Mouse (Mus musculus) layer of hippocampus, adult 18-20 months (tissue): ENCODE measurements around the gene Tshz2. TPM values are rescaled to one million over a fixed set of nuclear protein-coding genes. Genes with fewer than 3 reads are reported as not detected.

Experiments used
- DNase-seq, 2 experiments: peaks; one replicate each; pipeline ENCODE4 v3.0.0; 2022; ENCODE audit warnings: low spot score in 2 of 2
- total RNA-seq, 2 experiments: library from RNA; stranded (reverse); gene quantifications; 2 replicates each; pipeline ENCODE4 v1.2.3; 2021

Gene Tshz2
- total RNA-seq, 2 experiments from 2014 or later: 29.3 to 44.3 TPM

DNA sequence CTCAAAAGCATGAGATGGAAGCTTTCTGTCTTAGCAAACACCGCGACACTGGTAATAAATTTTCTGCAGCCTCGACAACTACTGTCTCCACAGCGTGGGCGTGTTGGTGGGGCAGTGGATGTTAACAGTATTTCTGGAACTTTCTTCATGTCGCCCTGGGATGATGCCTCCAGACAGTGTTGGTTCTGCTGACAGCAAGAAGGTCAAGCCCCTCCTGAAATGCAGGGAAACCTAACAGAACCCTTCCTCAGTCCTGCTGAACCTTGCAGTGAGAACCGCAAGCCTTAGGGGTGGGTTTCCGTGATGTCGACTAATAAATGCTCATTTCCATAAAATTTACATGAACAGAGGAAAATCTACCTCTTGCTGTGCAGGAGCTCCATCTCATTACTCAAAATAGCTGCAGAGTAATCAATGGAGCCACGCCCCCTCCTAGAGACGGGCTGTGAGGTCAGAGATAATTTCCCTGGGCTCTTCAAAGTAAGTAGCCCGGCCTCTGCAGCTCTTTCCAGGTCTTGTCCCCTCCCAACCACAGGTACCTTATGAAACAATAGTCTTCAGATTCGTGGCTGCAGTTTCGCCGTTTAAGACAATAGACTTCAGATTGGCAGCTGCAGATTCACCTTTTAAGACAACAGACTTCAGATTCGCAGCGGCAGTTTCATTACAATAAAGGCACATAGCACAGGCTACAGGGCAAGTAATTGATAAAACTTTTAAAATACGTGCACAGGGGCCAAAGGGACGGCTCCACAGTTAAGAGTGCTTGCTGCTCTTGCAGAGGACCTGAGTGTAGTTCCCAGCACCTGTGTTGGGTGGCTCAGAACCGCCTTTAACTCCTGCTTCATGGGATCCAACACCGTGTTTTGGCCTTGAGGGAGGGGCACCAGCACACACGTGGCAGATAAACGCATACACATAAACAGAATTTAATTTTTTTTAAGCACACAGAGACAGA is 297.0 kb downstream of the Tshz2 start:
- DNase-seq: peak in 1 of 2 experiments; percentile 47

DNA sequence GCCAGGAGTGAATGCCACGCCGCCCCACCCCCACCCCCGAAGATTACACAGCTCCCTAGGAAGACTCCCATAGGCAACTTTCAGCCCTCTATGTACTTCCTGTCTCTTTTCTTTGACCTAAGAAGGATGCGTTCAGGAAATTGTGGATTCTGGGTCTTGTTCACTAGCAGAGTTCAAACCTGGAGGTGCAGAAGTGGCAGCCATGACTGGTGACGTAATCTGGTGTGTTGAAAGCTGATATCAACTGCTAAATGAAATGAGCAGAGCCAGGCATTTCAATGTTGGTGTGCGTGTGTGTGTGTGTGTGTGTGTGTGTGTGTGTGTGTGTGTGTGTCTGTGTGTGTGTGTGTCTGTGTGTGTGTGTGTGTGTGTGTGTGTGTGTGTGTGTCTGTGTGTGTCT is 302.8 kb downstream of the Tshz2 start:
- DNase-seq: no peak

- no peak for DNase-seq
Measured at GRCm38 (mm10) chr2:169940297-169941142, 307.7 kb downstream of the Tshz2 start.

DNA sequence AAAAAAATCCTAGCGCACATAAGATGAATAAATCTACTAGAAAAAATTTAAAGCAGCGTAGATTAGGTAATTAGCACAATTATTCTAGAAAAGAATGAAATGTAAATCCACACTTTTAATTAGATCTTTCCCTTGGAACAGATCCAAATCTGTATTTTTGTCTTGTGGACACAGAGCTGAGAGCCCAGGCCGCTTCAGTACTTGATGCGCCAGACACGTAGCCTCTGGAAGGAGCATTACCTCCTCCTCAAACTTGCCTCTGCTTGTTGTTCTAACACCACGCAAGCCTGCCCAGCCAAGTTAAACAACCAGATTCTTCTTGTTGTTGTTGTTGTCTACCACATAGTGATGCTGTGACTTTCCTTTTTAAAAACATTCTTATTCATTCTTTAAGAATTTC is 310.9 kb downstream of the Tshz2 start:
- DNase-seq: no peak

DNA sequence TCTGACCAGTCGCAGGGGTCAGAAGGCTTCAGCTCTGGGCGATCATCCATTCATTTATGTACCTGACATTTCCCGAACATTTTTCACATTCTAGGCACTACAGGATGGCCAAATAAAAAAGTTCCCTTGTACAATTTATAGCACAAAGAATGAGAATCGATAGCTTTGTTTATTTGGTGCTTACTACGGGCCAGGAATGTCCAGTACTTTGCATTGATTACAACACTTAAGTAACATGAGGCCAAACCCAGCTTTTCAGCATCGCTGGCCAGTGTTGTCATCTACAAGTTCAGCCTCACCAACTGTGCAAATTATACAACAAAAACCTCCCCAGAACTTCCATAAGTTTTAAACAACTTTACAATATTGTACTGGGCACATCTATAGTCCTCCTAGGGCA is 315.3 kb downstream of the Tshz2 start:
- no peak for DNase-seq

GRCm38 (mm10) chr2:169951041-169951440 is 318.2 kb downstream of the Tshz2 start:
- DNase-seq: no peak

GRCm38 (mm10) chr2:169952981-169953380 is 320.2 kb downstream of the Tshz2 start:
- no peak for DNase-seq

- no peak for DNase-seq
Measured at GRCm38 (mm10) chr2:169958736-169959573, 326.1 kb downstream of the Tshz2 start.

DNA sequence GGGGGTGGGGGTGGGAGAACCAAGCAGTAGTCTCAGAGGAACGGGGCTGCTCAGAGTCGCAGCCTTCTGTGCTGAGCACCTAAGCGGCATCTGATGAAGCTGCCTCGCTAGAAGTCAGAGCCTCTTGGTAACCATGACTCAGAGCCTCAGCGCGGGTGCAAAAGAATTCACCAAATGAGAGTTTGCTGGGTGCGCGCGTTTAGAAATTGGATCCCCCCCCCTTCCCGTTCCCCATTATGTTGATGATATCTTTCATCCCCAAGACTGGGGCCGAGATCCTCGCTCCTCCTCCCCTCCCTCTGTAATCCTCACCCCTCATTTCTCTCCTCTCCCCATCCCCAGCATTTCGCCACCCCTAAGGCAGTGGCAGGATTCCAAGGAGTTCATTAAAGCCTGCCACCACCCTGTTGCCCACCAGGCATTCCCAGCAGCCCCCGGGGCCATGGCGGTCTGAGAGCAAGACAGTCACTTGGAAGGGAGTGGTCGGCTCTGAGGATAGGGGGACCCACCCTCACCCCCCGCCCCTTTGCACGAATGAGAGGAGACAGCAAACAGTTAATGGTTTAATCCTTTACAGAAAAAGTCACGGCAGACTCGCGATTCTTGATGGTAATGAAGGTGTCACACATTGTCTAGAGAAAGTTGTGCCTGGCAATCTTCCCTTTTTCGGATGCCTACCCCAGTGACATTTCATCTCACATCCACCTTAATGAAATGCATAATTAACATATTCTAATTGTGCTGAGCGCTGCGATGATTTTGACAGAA is 328.8 kb downstream of the Tshz2 start:
- DNase-seq: peak; percentile 4 to 10

DNA sequence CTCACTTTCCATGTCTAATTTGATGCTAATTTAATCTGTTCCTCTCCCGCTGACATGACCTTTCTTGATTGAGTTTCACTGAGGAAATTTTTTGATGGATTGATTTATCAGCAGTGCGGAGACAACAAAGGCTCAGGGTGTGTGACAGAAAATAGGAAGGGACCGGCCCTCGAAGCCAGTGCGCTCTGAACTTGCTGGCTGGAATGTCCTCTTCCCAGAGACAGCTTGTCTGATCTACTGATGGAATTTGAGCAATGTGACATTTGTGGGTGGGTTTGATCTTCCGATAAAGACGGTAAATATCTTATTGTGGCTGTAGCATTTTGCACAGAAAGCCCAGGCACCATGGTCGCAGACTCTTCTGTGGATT is 329.4 kb downstream of the Tshz2 start:
- DNase-seq: no peak

GRCm38 (mm10) chr2:169962776-169963175 is 330.0 kb downstream of the Tshz2 start:
- no peak for DNase-seq

DNA sequence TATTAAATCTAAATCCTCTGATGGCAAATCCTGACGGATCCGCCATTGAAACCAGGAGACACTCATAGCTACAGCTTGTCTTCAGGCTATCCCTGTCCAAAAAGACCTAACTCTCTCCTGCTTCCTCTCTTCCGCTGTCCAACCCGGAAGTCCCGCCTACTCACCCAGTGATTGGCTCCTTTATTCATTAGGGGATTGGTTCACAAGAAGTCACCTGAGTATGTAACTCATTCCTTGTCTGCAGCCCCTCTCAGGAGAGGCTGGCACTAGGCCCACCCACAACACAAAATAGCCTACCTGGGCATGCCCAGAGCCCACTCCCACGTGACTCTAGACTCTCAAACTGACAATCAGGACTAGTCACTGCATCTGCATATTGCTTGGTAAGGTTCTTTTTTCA is 337.7 kb downstream of the Tshz2 start:
- DNase-seq: no peak

DNA sequence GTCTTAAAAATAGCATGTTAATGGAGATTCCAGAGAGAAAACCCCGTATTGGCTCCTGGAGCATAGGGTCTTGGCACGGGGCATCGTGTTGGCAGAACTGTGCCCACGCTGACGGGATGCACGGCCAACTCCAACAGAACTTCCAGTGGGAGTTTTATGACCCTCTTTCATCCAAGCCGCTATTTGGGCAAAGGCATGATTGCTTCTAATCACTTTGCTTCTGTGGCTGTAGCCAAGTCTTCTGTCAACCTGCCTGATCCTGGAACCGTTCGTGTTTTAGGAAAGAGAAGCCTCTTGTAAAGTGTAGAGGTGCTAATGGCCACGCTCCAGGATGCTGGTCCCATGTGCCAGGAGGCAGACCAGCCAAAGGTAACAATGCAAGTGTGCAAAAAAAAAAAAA is 350.1 kb downstream of the Tshz2 start:
- DNase-seq: no peak

DNA sequence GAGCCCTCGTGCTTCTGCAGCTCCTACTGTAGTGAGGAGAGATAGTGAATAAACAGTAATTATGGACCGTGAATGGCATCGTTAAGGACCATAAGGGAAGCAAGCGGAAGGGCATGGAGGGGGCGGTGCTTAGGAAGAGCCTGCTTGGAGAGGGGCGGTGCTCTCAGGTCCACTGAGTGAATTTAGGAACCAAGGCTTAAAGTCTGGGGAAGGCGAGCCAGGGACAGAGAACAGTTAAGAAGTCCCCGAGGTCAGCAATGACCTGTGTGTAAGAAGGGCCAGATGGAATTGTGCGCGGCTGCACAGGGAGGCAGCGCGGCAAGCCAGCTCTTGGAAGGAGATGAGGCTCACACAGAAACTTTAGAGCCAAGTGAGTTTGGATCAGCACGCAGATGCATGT is 354.4 kb downstream of the Tshz2 start:
- DNase-seq: no peak

GRCm38 (mm10) chr2:169989186-169989585 is 356.4 kb downstream of the Tshz2 start:
- DNase-seq: no peak

GRCm38 (mm10) chr2:169990991-169991390 is 358.2 kb downstream of the Tshz2 start:
- DNase-seq: no peak

DNA sequence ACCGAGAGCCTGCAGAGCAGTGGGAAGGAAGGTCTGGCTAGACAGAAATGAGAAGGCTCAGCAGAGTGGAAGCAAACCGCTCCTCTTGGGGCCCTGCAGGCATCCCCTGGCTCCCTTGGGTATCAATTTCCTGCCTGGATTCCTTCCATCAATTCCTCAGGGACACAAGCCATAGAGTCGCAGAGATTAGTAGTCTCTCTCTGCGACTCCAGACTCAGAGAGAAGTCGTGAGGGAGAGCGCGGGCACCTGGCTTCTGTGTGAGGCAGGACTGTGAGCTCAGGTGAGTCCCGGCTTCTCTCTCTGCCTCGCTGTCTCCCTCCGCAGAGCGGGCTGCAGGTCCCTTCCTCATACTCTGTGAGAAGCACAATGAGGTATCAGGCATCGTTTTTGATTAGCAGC is 363.2 kb downstream of the Tshz2 start:
- DNase-seq: no peak

GRCm38 (mm10) chr2:169996501-169997237 is 363.9 kb downstream of the Tshz2 start:
- DNase-seq: no peak

GRCm38 (mm10) chr2:169997276-169998049 is 364.6 kb downstream of the Tshz2 start:
- DNase-seq: no peak
